Mouse (Mus musculus) hindbrain, embryonic 16.5 days (tissue): Measurements from ENCODE around the gene Olfr1434. TPM values are rescaled to one million over a fixed set of nuclear protein-coding genes. Genes with fewer than 3 reads are reported as not detected.
"Not testable (repeated sequence)": the region's sequence is repeated elsewhere in the genome, so short reads cannot be mapped to it uniquely, and the experiment has no call there.

Experiments used
- ATAC-seq: fragments of 200-750 bp; cut with Nextera tagmentation; 2 replicates; pipeline ENCODE4 v1.8.0; 2017; ENCODE audit warnings: moderate TSS enrichment, moderate library complexity
- H3K27ac ChIP-seq: fragments of 300-500 bp; sonication (generic); 2 replicates; pipeline ENCODE4 v1.5.1; 2014; ENCODE audit warnings: low read depth, mild to moderate bottlenecking, control low read depth, low read length, moderate library complexity
- H3K27me3 ChIP-seq: fragments of 300-500 bp; sonication (generic); replicated peaks from 2 replicates; pipeline ENCODE4 v1.6.1; 2014; ENCODE audit warnings: low read length; ENCODE audit not compliant: control insufficient read depth, insufficient read depth
- H3K36me3 ChIP-seq: fragments of 300-500 bp; sonication (generic); 2 replicates; pipeline ENCODE4 v1.6.1; 2014; ENCODE audit warnings: mild to moderate bottlenecking, low read length, moderate library complexity, mixed read lengths; ENCODE audit not compliant: control insufficient read depth, insufficient read depth
- H3K4me1 ChIP-seq: fragments of 300-500 bp; sonication (generic); 2 replicates; pipeline ENCODE4 v1.6.1; 2014; ENCODE audit warnings: low read depth, low read length; ENCODE audit not compliant: control insufficient read depth, insufficient read depth
- H3K4me2 ChIP-seq: fragments of 300-500 bp; sonication (generic); 2 replicates; pipeline ENCODE4 v1.6.1; 2014; ENCODE audit warnings: mild to moderate bottlenecking, low read length, control low read depth, moderate library complexity
- H3K4me3 ChIP-seq: fragments of 300-500 bp; sonication (generic); 2 replicates; pipeline ENCODE4 v1.5.1; 2014; ENCODE audit warnings: mild to moderate bottlenecking, low read length, control low read depth, moderate library complexity
- H3K9ac ChIP-seq: fragments of 300-500 bp; sonication (generic); 2 replicates; pipeline ENCODE4 v1.6.1; 2014; ENCODE audit warnings: low read depth, mild to moderate bottlenecking, control low read depth, low read length, moderate library complexity
- H3K9me3 ChIP-seq: fragments of 300-500 bp; sonication (generic); 2 replicates; pipeline ENCODE4 v1.6.1; 2014; ENCODE audit warnings: mild to moderate bottlenecking, low read length, moderate library complexity; ENCODE audit not compliant: control insufficient read depth
- WGBS: fragments of 180-500 bp; shearing (Covaris S2); extraction: QIAGEN DNeasy Blood & Tissue Kit; methylation state at CpG from one replicate; pipeline ENCODE4 v1.1.7; 2014; 5-methylcytosine and 5-hydroxymethylcytosine counted together
- polyA plus RNA-seq: library from polyadenylated mRNA; unstranded; fragments of >200 nt; fragmentation: Nextera tagmentation; extraction: Ambion mirVana; gene quantifications from 2 replicates; pipeline ENCODE4 v1.2.1, GENCODE M21; 2015

The Olfr1434 gene
- polyA plus RNA-seq, result not detected in 2 replicates

GRCm38 (mm10) chr19:12279554-12279953, at the start of gene Olfr1434:
Gene Olfr1434 (plus strand): TSS chr19:12279854.
- H3K36me3 ChIP-seq, result no peaks in the 10 kb centered on the region
- no peaks in the 10 kb centered on the region for H3K27me3 ChIP-seq
- H3K9me3 ChIP-seq, result no peaks in the 10 kb centered on the region
- no peak within 1 kb of the TSS for H3K9ac ChIP-seq
- ATAC-seq, result no peak
- H3K4me1 ChIP-seq, result no peaks in the 10 kb centered on the region
- H3K27ac ChIP-seq, result no peak within 1 kb of the TSS
- WGBS, result 75% methylated on average over 2 of the region's 2 CpGs
- H3K4me3 ChIP-seq, result no peak within 1 kb of the TSS
- no peak within 1 kb of the TSS for H3K4me2 ChIP-seq

GRCm38 (mm10) chr19:12232496-12232895, 47.2 kb upstream of the Olfr1434 start, which contains the start of gene Olfr1432:
Gene Olfr1432 (minus strand): TSS chr19:12232596.
- not testable (repeated sequence) for H3K27me3 ChIP-seq, H3K4me3 ChIP-seq, H3K9me3 ChIP-seq, H3K27ac ChIP-seq, H3K4me2 ChIP-seq, ATAC-seq, H3K4me1 ChIP-seq, H3K9ac ChIP-seq, H3K36me3 ChIP-seq

GRCm38 (mm10) chr19:12241559-12241958, 38.1 kb upstream of the Olfr1434 start, which contains the start of gene Olfr262:
Gene Olfr262 (minus strand): TSS chr19:12241659.
- ATAC-seq, result no peak
- Histone ChIP-seq H3K36me3 (no peaks in the 10 kb centered on the region), H3K27me3 (no peaks in the 10 kb centered on the region), H3K4me1 (no peaks in the 10 kb centered on the region), H3K4me3 (no peak within 1 kb of the TSS), H3K9me3 (no peaks in the 10 kb centered on the region), H3K27ac (no peak within 1 kb of the TSS), H3K4me2 (no peak within 1 kb of the TSS), H3K9ac (no peak within 1 kb of the TSS)
- 71% methylated on average over 1 of the region's 1 CpGs for WGBS

- WGBS, result 67% methylated on average over 1 of the region's 1 CpGs
- ATAC-seq, result no peak
These were observed 18.9 kb upstream of the Olfr1434 start, which contains the start of gene Olfr235 for GRCm38 (mm10) chr19:12260732-12261131. Gene Olfr235 (plus strand): TSS chr19:12261032.

GRCm38 (mm10) chr19:12292979-12293378, 13.3 kb downstream of the Olfr1434 start:
- Histone ChIP-seq H3K27ac (no peak overlapping the region), H3K9ac (no peak overlapping the region), H3K36me3 (no peaks in the 10 kb centered on the region), H3K9me3 (no peaks in the 10 kb centered on the region), H3K27me3 (no peaks in the 10 kb centered on the region), H3K4me3 (no peak overlapping the region), H3K4me2 (no peak overlapping the region), H3K4me1 (no peaks in the 10 kb centered on the region)
- ATAC-seq, result no peak

More at GRCm38 (mm10) chr19:12260732-12261131, 18.9 kb upstream of the Olfr1434 start, which contains the start of gene Olfr235:
- H3K27me3 ChIP-seq, result no peaks in the 10 kb centered on the region
- no peak within 1 kb of the TSS for H3K4me3 ChIP-seq
- no peak within 1 kb of the TSS for H3K9ac ChIP-seq
- no peaks in the 10 kb centered on the region for H3K4me1 ChIP-seq
- H3K36me3 ChIP-seq, result no peaks in the 10 kb centered on the region
- no peak within 1 kb of the TSS for H3K27ac ChIP-seq
- no peak within 1 kb of the TSS for H3K4me2 ChIP-seq
- no peaks in the 10 kb centered on the region for H3K9me3 ChIP-seq

GRCm38 (mm10) chr19:12299030-12299429, 19.4 kb downstream of the Olfr1434 start, which contains the start of gene Olfr1436:
Gene Olfr1436 (minus strand): TSS chr19:12299130.
- not testable (repeated sequence) for H3K36me3 ChIP-seq, H3K4me1 ChIP-seq, H3K9me3 ChIP-seq, H3K4me2 ChIP-seq, H3K27me3 ChIP-seq, H3K9ac ChIP-seq, H3K27ac ChIP-seq, ATAC-seq, H3K4me3 ChIP-seq
- WGBS, result 79% methylated on average over 1 of the region's 1 CpGs

- Histone ChIP-seq H3K36me3 (no peaks in the 10 kb centered on the region), H3K27ac (no peak within 1 kb of the TSS), H3K4me1 (no peaks in the 10 kb centered on the region), H3K9me3 (no peaks in the 10 kb centered on the region), H3K4me3 (no peak within 1 kb of the TSS), H3K27me3 (no peaks in the 10 kb centered on the region), H3K9ac (no peak within 1 kb of the TSS), H3K4me2 (no peak within 1 kb of the TSS)
- ATAC-seq, result no peak
- WGBS, result 87% methylated on average over 2 of the region's 2 CpGs
These were observed 45.3 kb downstream of the Olfr1434 start, which contains the start of gene Olfr1437 for GRCm38 (mm10) chr19:12325001-12325400. Gene Olfr1437 (minus strand): TSS chr19:12325101.

Other genes with a start within 250 kb of the Olfr1434 start
- not detected in 2 replicates for gene Olfr1423, start 238.5 kb upstream of the Olfr1434 start, polyA plus RNA-seq
- not detected in 2 replicates for gene Olfr1424, start 217.2 kb upstream of the Olfr1434 start, polyA plus RNA-seq
- not detected in 2 replicates for gene Olfr1425, start 202.1 kb upstream of the Olfr1434 start, polyA plus RNA-seq
- not detected in 2 replicates for gene Olfr1426, start 187.8 kb upstream of the Olfr1434 start, polyA plus RNA-seq
- not detected in 2 replicates for gene Olfr1427, start 176.5 kb upstream of the Olfr1434 start, polyA plus RNA-seq
- not detected in 2 replicates for gene Olfr1428, start 164.0 kb upstream of the Olfr1434 start, polyA plus RNA-seq
- gene Olfr76, start 156.7 kb upstream of the Olfr1434 start, polyA plus RNA-seq, result not detected in 2 replicates
- gene Olfr1555-ps1, start 109.7 kb upstream of the Olfr1434 start, polyA plus RNA-seq, result not detected in 2 replicates
- not detected in 2 replicates for gene Olfr1431, start 79.2 kb upstream of the Olfr1434 start, polyA plus RNA-seq
- not detected in 2 replicates for gene Olfr1432, start 47.3 kb upstream of the Olfr1434 start, polyA plus RNA-seq
- gene Olfr262, start 38.2 kb upstream of the Olfr1434 start, polyA plus RNA-seq, result not detected in 2 replicates
- not detected in 2 replicates for gene Olfr235, start 18.8 kb upstream of the Olfr1434 start, polyA plus RNA-seq
- gene Olfr1436, start 19.3 kb downstream of the Olfr1434 start, polyA plus RNA-seq, result not detected in 2 replicates
- not detected in 2 replicates for gene Olfr1437, start 45.2 kb downstream of the Olfr1434 start, polyA plus RNA-seq
- gene Olfr1438-ps1, start 56.1 kb downstream of the Olfr1434 start, polyA plus RNA-seq, result not detected in 2 replicates
- not detected in 2 replicates for gene Olfr1440, start 107.4 kb downstream of the Olfr1434 start, polyA plus RNA-seq
- gene Olfr1441, start 137.6 kb downstream of the Olfr1434 start, polyA plus RNA-seq, result not detected in 2 replicates
- gene Pfpl, start 148.1 kb downstream of the Olfr1434 start, polyA plus RNA-seq, result not detected in 2 replicates
- gene Mpeg1, start 180.9 kb downstream of the Olfr1434 start, polyA plus RNA-seq, result 0.66 and 0.77 TPM in 2 replicates
- gene Dtx4, start 221.6 kb downstream of the Olfr1434 start, polyA plus RNA-seq, result 32.7 and 39.2 TPM in 2 replicates